Mouse (Mus musculus) hindbrain, embryonic 16.5 days (tissue): ENCODE results near the gene Fhl2. TPM values are rescaled to one million over a fixed set of nuclear protein-coding genes. Genes with fewer than 3 reads are reported as not detected.

Experiments
- ATAC-seq: fragments of 200-750 bp; cut with Nextera tagmentation; 2 replicates; pipeline ENCODE4 v1.8.0; 2017; ENCODE audit warnings: moderate TSS enrichment, moderate library complexity
- H3K27ac ChIP-seq: fragments of 300-500 bp; sonication (generic); 2 replicates; pipeline ENCODE4 v1.5.1; 2014; ENCODE audit warnings: low read depth, mild to moderate bottlenecking, control low read depth, low read length, moderate library complexity
- H3K27me3 ChIP-seq: fragments of 300-500 bp; sonication (generic); replicated peaks from 2 replicates; pipeline ENCODE4 v1.6.1; 2014; ENCODE audit warnings: low read length; ENCODE audit not compliant: control insufficient read depth, insufficient read depth
- H3K36me3 ChIP-seq: fragments of 300-500 bp; sonication (generic); 2 replicates; pipeline ENCODE4 v1.6.1; 2014; ENCODE audit warnings: mild to moderate bottlenecking, low read length, moderate library complexity, mixed read lengths; ENCODE audit not compliant: control insufficient read depth, insufficient read depth
- H3K4me1 ChIP-seq: fragments of 300-500 bp; sonication (generic); 2 replicates; pipeline ENCODE4 v1.6.1; 2014; ENCODE audit warnings: low read depth, low read length; ENCODE audit not compliant: control insufficient read depth, insufficient read depth
- H3K4me2 ChIP-seq: fragments of 300-500 bp; sonication (generic); 2 replicates; pipeline ENCODE4 v1.6.1; 2014; ENCODE audit warnings: mild to moderate bottlenecking, low read length, control low read depth, moderate library complexity
- H3K4me3 ChIP-seq: fragments of 300-500 bp; sonication (generic); 2 replicates; pipeline ENCODE4 v1.5.1; 2014; ENCODE audit warnings: mild to moderate bottlenecking, low read length, control low read depth, moderate library complexity
- H3K9ac ChIP-seq: fragments of 300-500 bp; sonication (generic); 2 replicates; pipeline ENCODE4 v1.6.1; 2014; ENCODE audit warnings: low read depth, mild to moderate bottlenecking, control low read depth, low read length, moderate library complexity
- H3K9me3 ChIP-seq: fragments of 300-500 bp; sonication (generic); 2 replicates; pipeline ENCODE4 v1.6.1; 2014; ENCODE audit warnings: mild to moderate bottlenecking, low read length, moderate library complexity; ENCODE audit not compliant: control insufficient read depth
- WGBS: fragments of 180-500 bp; shearing (Covaris S2); extraction: QIAGEN DNeasy Blood & Tissue Kit; methylation state at CpG from one replicate; pipeline ENCODE4 v1.1.7; 2014; 5-methylcytosine and 5-hydroxymethylcytosine counted together
- polyA plus RNA-seq: library from polyadenylated mRNA; unstranded; fragments of >200 nt; fragmentation: Nextera tagmentation; extraction: Ambion mirVana; gene quantifications from 2 replicates; pipeline ENCODE4 v1.2.1, GENCODE M21; 2015

Fhl2 gene
- polyA plus RNA-seq, 1 experiment from 2014 or later, result 30.9 TPM

DNA sequence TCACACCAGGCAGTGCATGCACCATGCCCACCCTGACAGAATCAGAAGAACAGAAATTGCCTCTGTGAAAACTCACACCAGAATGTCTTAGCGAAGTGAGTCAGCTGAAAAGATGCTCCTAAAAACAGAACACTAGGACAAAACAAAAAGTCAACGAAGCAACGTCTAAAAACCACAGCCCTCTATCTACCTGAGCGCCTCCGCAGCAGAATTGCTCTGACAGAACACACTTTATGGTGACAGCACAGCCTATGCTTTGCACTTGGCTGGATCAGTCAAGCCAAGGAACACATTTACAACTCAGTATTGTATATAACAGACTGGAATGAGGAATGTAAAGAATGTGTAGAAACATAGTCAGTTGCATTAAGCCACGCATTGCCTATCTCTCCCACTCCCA is 18.4 kb downstream of the Fhl2 start:
- no peak for ATAC-seq
- H3K9me3 ChIP-seq, result no peaks in the 10 kb centered on the region
- 82% methylated on average over 6 of the region's 6 CpGs for whole genome bisulfite sequencing
- no peak overlapping the region for H3K9ac ChIP-seq
- H3K27me3 ChIP-seq, result no peaks in the 10 kb centered on the region
- H3K27ac ChIP-seq, result no peak overlapping the region
- H3K36me3 ChIP-seq, result no peaks in the 10 kb centered on the region
- H3K4me2 ChIP-seq, result no peak overlapping the region
- H3K4me3 ChIP-seq, result no peak overlapping the region
- H3K4me1 ChIP-seq, result no peaks in the 10 kb centered on the region

DNA sequence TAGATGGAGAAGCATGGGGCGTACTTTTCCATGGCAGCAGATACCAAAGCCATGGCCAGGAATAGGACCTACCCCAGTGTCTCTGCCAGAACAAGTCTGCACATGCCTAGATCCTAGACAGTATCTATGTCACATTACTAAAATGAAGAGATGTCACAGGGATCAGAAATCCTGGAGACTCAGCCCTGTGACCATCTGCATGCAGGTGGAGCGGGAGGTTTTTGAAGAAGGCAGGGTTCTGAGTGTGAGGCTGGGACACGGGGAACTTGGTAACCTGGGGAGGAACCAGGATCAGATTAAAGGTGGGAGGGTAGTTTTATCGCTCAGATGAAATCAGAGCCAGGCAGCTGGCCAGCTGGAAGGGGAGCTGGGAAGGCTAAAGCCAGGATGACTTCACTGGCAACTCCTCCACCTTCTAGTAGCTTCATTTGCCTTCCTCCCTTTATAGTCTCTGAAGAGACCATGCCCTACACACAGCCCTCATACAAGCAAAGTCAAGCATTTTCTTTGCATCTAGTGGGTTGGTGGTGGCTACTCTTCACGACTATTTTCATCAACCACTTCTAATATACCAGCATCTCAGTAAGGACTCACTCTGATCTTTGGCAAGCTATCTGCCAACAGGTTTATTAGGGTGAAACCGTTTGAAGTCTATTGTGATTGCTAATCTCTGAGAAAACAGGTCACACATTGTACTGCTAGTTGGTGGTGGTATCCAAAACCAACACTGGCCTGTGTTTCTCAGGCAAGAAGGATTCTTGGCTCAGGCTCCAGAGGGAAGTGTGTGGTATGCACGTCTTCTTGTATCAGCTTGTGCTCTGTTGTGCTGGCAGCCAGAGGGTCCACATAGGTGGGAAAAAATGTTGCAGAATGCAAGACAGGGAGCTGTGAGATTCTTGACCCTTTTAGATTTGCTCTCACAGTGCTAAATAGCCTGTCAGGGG is 23.2 kb downstream of the Fhl2 start:
- Histone ChIP-seq H3K27me3 (no peaks in the 10 kb centered on the region), H3K36me3 (no peaks in the 10 kb centered on the region), H3K27ac (no peak overlapping the region), H3K9ac (no peak overlapping the region), H3K4me2 (no peak overlapping the region), H3K9me3 (no peaks in the 10 kb centered on the region), H3K4me3 (no peak overlapping the region), H3K4me1 (no peaks in the 10 kb centered on the region)
- WGBS, result 84% methylated on average over 7 of the region's 7 CpGs
- no peak for ATAC-seq

DNA sequence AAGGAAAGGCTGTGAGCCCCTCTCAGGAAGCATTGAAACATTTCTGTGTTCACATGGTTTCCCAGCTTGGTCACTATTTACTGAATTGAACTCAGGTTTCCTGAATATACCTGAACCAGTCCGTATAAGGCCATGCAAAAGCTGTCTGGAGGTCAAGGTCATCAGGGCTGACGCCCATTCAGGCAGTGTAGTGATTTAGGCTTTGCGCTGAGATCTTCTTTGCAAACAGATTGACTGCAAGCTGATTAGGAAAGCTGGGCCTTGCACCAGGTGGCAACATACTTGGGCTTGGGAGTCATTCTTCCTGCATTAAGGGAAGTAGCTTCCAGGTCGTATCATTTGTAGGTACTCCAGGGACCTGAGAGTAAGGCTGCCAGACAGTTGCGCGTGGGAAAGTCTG is 25.0 kb downstream of the Fhl2 start:
- no peak for ATAC-seq

DNA sequence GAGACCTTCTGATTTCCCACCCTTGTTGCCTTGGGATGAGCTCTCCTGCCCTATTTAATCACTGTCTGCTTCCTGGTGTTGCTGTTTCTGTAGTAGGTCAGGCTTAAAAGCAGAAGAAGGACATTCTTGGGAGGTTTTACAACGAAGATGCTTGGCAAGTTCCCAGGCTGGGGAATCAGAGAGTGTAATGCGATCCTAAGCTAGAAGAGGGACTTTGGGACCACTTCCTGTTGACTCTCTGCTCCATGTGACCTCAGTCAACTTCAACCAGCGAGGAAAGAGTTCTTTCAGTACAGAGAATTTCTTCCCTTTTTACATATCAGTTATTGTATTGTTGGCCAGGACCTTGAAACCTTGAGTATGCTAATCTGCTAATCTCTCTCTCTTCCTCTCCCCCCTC is 25.7 kb downstream of the Fhl2 start:
- ATAC-seq, result no peak
- 54% methylated on average over 3 of the region's 3 CpGs for WGBS
- no peak overlapping the region for H3K4me3 ChIP-seq
- H3K4me2 ChIP-seq, result no peak overlapping the region
- no peak overlapping the region for H3K9ac ChIP-seq
- no peaks in the 10 kb centered on the region for H3K36me3 ChIP-seq
- H3K27me3 ChIP-seq, result no peaks in the 10 kb centered on the region
- no peaks in the 10 kb centered on the region for H3K9me3 ChIP-seq
- H3K4me1 ChIP-seq, result no peaks in the 10 kb centered on the region
- no peak overlapping the region for H3K27ac ChIP-seq

More for the DNA sequence above, 25.0 kb downstream of the Fhl2 start:
- Histone ChIP-seq H3K4me1 (no peaks in the 10 kb centered on the region), H3K9me3 (no peaks in the 10 kb centered on the region), H3K27ac (no peak overlapping the region), H3K4me2 (no peak overlapping the region), H3K9ac (no peak overlapping the region), H3K27me3 (no peaks in the 10 kb centered on the region), H3K36me3 (no peaks in the 10 kb centered on the region), H3K4me3 (no peak overlapping the region)
- WGBS, result 88% methylated on average over 6 of the region's 6 CpGs

DNA sequence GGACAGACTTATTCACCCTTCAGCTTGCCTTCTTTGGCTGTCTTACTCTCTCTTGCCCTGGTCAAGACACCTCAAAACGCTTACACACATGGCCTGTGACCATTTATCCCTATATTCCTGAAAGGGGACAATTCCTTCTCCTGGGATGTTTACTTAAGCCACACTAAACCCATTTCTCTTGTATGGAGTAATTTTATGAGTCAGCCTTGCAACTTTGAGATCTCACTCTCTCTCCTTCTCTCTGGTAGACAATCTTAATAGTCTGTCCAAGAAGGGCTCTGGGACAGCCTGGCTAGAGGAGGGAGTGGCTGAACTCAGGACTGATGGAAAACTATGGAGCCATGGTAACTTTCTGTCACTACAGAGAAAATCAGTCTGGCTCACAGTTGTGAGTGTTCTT is 27.1 kb downstream of the Fhl2 start:
- no peak overlapping the region for H3K4me3 ChIP-seq
- H3K4me1 ChIP-seq, result no peaks in the 10 kb centered on the region
- H3K27me3 ChIP-seq, result no peaks in the 10 kb centered on the region
- no peak overlapping the region for H3K4me2 ChIP-seq
- H3K27ac ChIP-seq, result no peak overlapping the region
- WGBS, result 93% methylated on average over 1 of the region's 1 CpGs
- no peaks in the 10 kb centered on the region for H3K9me3 ChIP-seq
- no peaks in the 10 kb centered on the region for H3K36me3 ChIP-seq
- H3K9ac ChIP-seq, result no peak overlapping the region
- no peak for ATAC-seq

DNA sequence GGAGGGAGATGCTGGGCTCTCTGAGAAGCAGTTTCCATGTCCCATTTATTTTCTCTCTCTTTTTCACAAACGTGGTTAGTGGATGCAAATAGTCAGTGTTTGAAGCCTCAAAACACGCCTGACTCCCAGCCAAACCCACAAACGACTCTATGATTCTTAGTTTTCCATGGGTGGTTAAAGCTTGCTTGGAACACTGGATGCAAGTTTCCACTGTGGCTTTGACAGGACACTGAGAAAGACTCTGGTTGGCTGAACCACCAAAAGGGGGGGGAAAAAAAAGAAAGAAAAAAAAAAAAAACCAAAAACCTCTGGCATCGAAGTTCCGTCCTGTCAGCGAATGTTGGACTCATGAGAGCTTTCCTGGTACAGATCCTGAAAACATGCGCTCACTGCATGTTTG is 27.6 kb downstream of the Fhl2 start:
- H3K4me1 ChIP-seq, result no peaks in the 10 kb centered on the region
- ATAC-seq, result no peak
- no peaks in the 10 kb centered on the region for H3K27me3 ChIP-seq
- H3K4me2 ChIP-seq, result no peak overlapping the region
- 86% methylated on average over 7 of the region's 7 CpGs for WGBS
- no peaks in the 10 kb centered on the region for H3K36me3 ChIP-seq
- no peak overlapping the region for H3K4me3 ChIP-seq
- no peaks in the 10 kb centered on the region for H3K9me3 ChIP-seq
- H3K9ac ChIP-seq, result no peak overlapping the region
- H3K27ac ChIP-seq, result no peak overlapping the region

DNA sequence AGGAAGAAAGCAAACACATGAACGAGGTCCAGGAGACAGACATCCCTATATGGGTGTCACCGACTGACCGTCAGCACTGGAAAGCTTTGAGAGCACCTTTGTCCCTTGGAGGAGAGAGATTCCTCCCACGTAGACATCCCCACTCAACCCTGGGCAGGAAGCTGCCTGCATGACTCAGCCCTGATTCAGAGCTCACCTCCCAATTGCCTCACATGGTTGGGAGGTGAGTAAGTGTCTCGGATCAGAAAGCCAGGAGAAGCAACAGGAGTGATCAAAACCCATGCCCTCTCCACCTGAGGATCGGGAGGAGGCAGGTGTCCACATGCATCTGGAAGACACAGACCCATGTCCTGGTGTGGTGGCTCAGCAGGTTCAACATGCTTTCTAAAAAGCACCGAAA is 28.2 kb downstream of the Fhl2 start:
- peaks cover 2% of the 10 kb centered on the region; the same call in 1 of the 2 replicates for H3K4me1 ChIP-seq
- no peaks in the 10 kb centered on the region for H3K36me3 ChIP-seq
- H3K9ac ChIP-seq, result no peak overlapping the region
- no peaks in the 10 kb centered on the region for H3K9me3 ChIP-seq
- no peaks in the 10 kb centered on the region for H3K27me3 ChIP-seq
- H3K27ac ChIP-seq, result no peak overlapping the region
- H3K4me2 ChIP-seq, result no peak overlapping the region
- ATAC-seq, result no peak
- H3K4me3 ChIP-seq, result no peak overlapping the region
- WGBS, result 90% methylated on average over 7 of the region's 7 CpGs

DNA sequence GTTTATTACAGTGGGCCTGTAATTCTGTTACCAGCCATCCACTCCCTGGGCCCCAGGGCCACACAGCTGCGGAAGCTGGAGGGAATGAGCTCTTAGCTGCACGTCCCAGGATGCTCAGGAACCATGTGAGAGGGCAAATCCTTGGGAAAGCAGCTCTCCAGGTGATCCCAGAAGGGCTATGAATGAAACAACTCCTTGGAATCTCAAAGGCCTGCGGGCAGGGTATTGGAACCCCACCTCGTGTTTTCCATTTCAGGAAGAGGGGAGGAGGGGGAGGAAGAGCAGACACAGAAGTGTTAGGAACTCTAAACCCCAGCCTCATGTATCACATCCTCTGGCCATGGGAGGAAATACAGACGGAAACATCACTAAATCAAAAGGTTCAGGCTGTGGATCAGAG is 28.8 kb downstream of the Fhl2 start:
- H3K9ac ChIP-seq, result no peak overlapping the region
- WGBS, result 55% methylated on average over 5 of the region's 5 CpGs

DNA sequence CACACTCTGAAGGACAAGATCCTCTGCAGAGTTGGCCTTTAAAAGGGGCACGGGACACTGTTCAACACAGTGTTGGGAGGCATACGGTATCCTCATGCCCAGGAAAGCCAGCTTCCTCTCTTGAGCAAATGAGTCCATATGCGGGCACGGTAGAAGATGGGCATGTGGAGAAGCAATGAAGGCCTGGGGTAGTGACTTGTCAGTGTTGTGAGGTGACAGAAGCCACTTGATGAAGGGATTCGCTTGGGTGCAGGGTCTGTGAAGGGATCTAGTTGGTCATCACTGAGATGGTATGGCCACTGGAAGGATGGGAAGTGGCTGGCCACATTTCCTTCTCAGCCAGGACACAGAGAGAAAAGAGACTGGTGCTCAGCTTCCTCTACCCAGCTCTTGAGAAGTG is 32.2 kb downstream of the Fhl2 start:
- H3K27me3 ChIP-seq, result no peaks in the 10 kb centered on the region
- no peak overlapping the region for H3K4me3 ChIP-seq
- H3K36me3 ChIP-seq, result no peaks in the 10 kb centered on the region
- 96% methylated on average over 5 of the region's 5 CpGs for WGBS
- no peak overlapping the region for H3K27ac ChIP-seq
- no peak overlapping the region for H3K4me2 ChIP-seq
- H3K4me1 ChIP-seq, result peaks cover 2% of the 10 kb centered on the region; the same call in 1 of the 2 replicates
- no peak overlapping the region for H3K9ac ChIP-seq
- no peaks in the 10 kb centered on the region for H3K9me3 ChIP-seq
- ATAC-seq, result no peak

More for the DNA sequence above, 28.8 kb downstream of the Fhl2 start:
- no peak overlapping the region for H3K4me2 ChIP-seq
- H3K4me1 ChIP-seq, result peaks cover 2% of the 10 kb centered on the region; the same call in 1 of the 2 replicates
- H3K4me3 ChIP-seq, result no peak overlapping the region
- no peak for ATAC-seq
- no peaks in the 10 kb centered on the region for H3K9me3 ChIP-seq
- H3K36me3 ChIP-seq, result no peaks in the 10 kb centered on the region
- H3K27me3 ChIP-seq, result no peaks in the 10 kb centered on the region
- H3K27ac ChIP-seq, result no peak overlapping the region
